Mouse (Mus musculus): Measurements from ENCODE around the gene Timp1. TPM values are rescaled to one million over a fixed set of nuclear protein-coding genes. Genes with fewer than 3 reads are reported as not detected.

The Timp1 gene
- polyA plus RNA-seq, 1 experiment from 2014 or later: 26.1 TPM

Small RNA genes lying within 50 kb of the gene (microRNA-seq; reads per million reads assigned to microRNA genes)
- not detected for gene Gm24824
- 0.55 reads per million for gene Mir5617

Other genes with a start within 250 kb of the Timp1 start
- 201 and 219 TPM in 2 replicates for gene Uba1, start 211.8 kb upstream of the Timp1 start, polyA plus RNA-seq (2015; fragmentation: Nextera tagmentation; extraction: Ambion mirVana)
- gene Cdk16, start 182.2 kb upstream of the Timp1 start, polyA plus RNA-seq (2015; fragmentation: Nextera tagmentation; extraction: Ambion mirVana): 111 and 127 TPM in 2 replicates
- 57.5 and 59.9 TPM in 2 replicates for gene Usp11, start 166.3 kb upstream of the Timp1 start, polyA plus RNA-seq (2015; fragmentation: Nextera tagmentation; extraction: Ambion mirVana)
- gene Araf, start 72.4 kb upstream of the Timp1 start, polyA plus RNA-seq (2015; fragmentation: Nextera tagmentation; extraction: Ambion mirVana): 118 and 122 TPM in 2 replicates
- gene Syn1, start 50.8 kb downstream of the Timp1 start, polyA plus RNA-seq (2015; fragmentation: Nextera tagmentation; extraction: Ambion mirVana): 0.36 and 0.87 TPM in 2 replicates
- gene Cfp, start 61.4 kb downstream of the Timp1 start, polyA plus RNA-seq (2015; fragmentation: Nextera tagmentation; extraction: Ambion mirVana): 7.2 and 7.5 TPM in 2 replicates
- 18.1 and 19.3 TPM in 2 replicates for gene Elk1, start 80.4 kb downstream of the Timp1 start, polyA plus RNA-seq (2015; fragmentation: Nextera tagmentation; extraction: Ambion mirVana)
- 49.5 and 58.9 TPM in 2 replicates for gene Uxt, start 91.9 kb downstream of the Timp1 start, polyA plus RNA-seq (2015; fragmentation: Nextera tagmentation; extraction: Ambion mirVana)
- 8.3 and 8.7 TPM in 2 replicates for gene Zfp182, start 192.2 kb downstream of the Timp1 start, polyA plus RNA-seq (2015; fragmentation: Nextera tagmentation; extraction: Ambion mirVana)
- not detected in 2 replicates for gene Spaca5, start 198.2 kb downstream of the Timp1 start, polyA plus RNA-seq (2015; fragmentation: Nextera tagmentation; extraction: Ambion mirVana)
- gene Zfp300, start 219.4 kb downstream of the Timp1 start, polyA plus RNA-seq (2015; fragmentation: Nextera tagmentation; extraction: Ambion mirVana): 2.4 and 2.9 TPM in 2 replicates
- gene Ssxa1, start 245.7 kb downstream of the Timp1 start, polyA plus RNA-seq (2015; fragmentation: Nextera tagmentation; extraction: Ambion mirVana): not detected in 2 replicates